Mouse (Mus musculus): ENCODE measurements around the gene Vmn2r98. TPM values are rescaled to one million over a fixed set of nuclear protein-coding genes. Genes with fewer than 3 reads are reported as not detected.
"Not testable (repeated sequence)": the region's sequence is repeated elsewhere in the genome, so short reads cannot be mapped to it uniquely, and the experiment has no call there.

The Vmn2r98 gene
- not detected for total RNA-seq (2021)
- long read RNA-seq, experiment 1 = 0 reads
- long read RNA-seq, experiment 2 = 0 reads

GRCm38 (mm10) chr17:19053160-19053559, at the start of gene Vmn2r98:
Gene Vmn2r98, plus strand, starts transcription at chr17:19053460.
- H3K4me3 ChIP-seq; intact Hi-C loops (cut with DNase I); DNase-seq; H3K27ac ChIP-seq: not testable (repeated sequence)

- DNase-seq; H3K27ac ChIP-seq; intact Hi-C loops (cut with DNase I); H3K4me3 ChIP-seq: not testable (repeated sequence)
Observed at GRCm38 (mm10) chr17:19031441-19031840, 21.8 kb upstream of the Vmn2r98 start.

- Histone ChIP-seq H3K4me3 (no peak overlapping the region), H3K27ac (no peak overlapping the region)
- intact Hi-C loops (cut with DNase I) = no loop called here
- no peak for DNase-seq
- no peak for TF ChIP-seq CTCF (IDR thresholded peaks at IDR 0.05)
Observed at GRCm38 (mm10) chr17:19031962-19032361, 21.3 kb upstream of the Vmn2r98 start.

- Histone ChIP-seq H3K27ac (no peak overlapping the region), H3K4me3 (no peak overlapping the region)
- DNase-seq = no peak
- intact Hi-C loops (cut with DNase I) = no loop called here
- no peak for TF ChIP-seq CTCF (IDR thresholded peaks at IDR 0.05)
Observed at GRCm38 (mm10) chr17:19032721-19033120, 20.5 kb upstream of the Vmn2r98 start.

Other genes starting within 250 kb of the Vmn2r98 start
- gene Vmn2r97, start 139.2 kb upstream of the Vmn2r98 start, total RNA-seq (2021) = not detected